Mouse (Mus musculus): ENCODE results near the gene Tmem246.

- TF ChIP-seq POLR2A (IDR thresholded peaks at IDR 0.05; ENCODE audit: extremely low read depth, insufficient read depth, low read length) (no peak), CTCF (IDR thresholded peaks at IDR 0.05; ENCODE audit: low read depth, low read length) (no peak)
Measured at GRCm38 (mm10) chr4:49572194-49572593, 25.5 kb downstream of the Tmem246 start.

All from liver, adult 2 months (tissue).